Comparison of ENCODE assay signal across 8 mouse cellular contexts in genomic region chr3:97609201-97609844, GRCm38 (mm10). TPM values are rescaled to one million over a fixed set of nuclear protein-coding genes. Genes with fewer than 3 reads are reported as not detected.
DNase-seq lines count a peak whose midpoint lies in the region; ATAC-seq and TF ChIP-seq lines count a peak whose summit lies in the region.

No protein-coding gene starts in this region.

- peak; percentile 50; the same call in 1 of the 2 replicates for ATAC-seq in kidney, embryonic 15.5 days (replicated peaks; ENCODE audit: low FRiP score)

- peak overlapping the region; percentile 95 for H3K27ac ChIP-seq in left cerebral cortex, adult 2 months
- H3K27ac ChIP-seq in heart, embryonic 10.5 days: peak overlapping the region; percentile 98
- peak overlapping the region; percentile 95 for H3K27ac ChIP-seq in kidney, embryonic 15.5 days

- H3K27me3 ChIP-seq in heart, embryonic 10.5 days (ENCODE audit: insufficient read depth, poor library complexity, severe bottlenecking): no peaks in the 10 kb centered on the region
- H3K27me3 ChIP-seq in kidney, embryonic 15.5 days: no peaks in the 10 kb centered on the region

- WGBS in heart, embryonic 10.5 days: 3% methylated on average over 20 of the region's 20 CpGs
- WGBS in kidney, embryonic 15.5 days: 3% methylated on average over 20 of the region's 20 CpGs

- H3K36me3 ChIP-seq in heart, embryonic 10.5 days: no peaks in the 10 kb centered on the region
- H3K36me3 ChIP-seq in kidney, embryonic 15.5 days: no peaks in the 10 kb centered on the region

- no peaks in the 10 kb centered on the region for H3K4me1 ChIP-seq in heart, embryonic 10.5 days
- H3K4me1 ChIP-seq in kidney, embryonic 15.5 days: peaks cover 7% of the 10 kb centered on the region

- intact Hi-C loops in left cerebral cortex, adult 2 months (cut with DNase I): no loop called here
- intact Hi-C loops in left cerebral cortex, postnatal 10 days (cut with DNase I): no loop called here

- H3K4me3 ChIP-seq in left cerebral cortex, adult 2 months: peak overlapping the region; percentile 98
- peak overlapping the region; percentile 81 for H3K4me3 ChIP-seq in heart, embryonic 10.5 days
- peak overlapping the region; percentile 87 for H3K4me3 ChIP-seq in kidney, embryonic 15.5 days (replicated peaks)

- peak; percentile 34 for TF ChIP-seq CTCF in left cerebral cortex, adult 2 months (IDR thresholded peaks at IDR 0.05)

- H3K9ac ChIP-seq in kidney, embryonic 15.5 days: peak overlapping the region; percentile 84

- H3K4me2 ChIP-seq in kidney, embryonic 15.5 days: peak overlapping the region; percentile 81

- no peak for DNase-seq in left cerebral cortex, adult 2 months (ENCODE audit: extremely low spot score in 1 of 2, low spot score in 2 of 2)
- DNase-seq in left cerebral cortex, postnatal 10 days (ENCODE audit: extremely low spot score in 1 of 2, low spot score in 2 of 2): no peak
- peak; percentile 42 for DNase-seq in cerebellum, adult 9-10 months
- peak; percentile 75 for DNase-seq in heart, embryonic 10.5 days (ENCODE audit: low spot score)
- peak; percentile 42 to 56 for DNase-seq in lung, postnatal 4 days
- peak; percentile 66 to 67 for DNase-seq in spleen, postnatal 36 days (ENCODE audit: low spot score in 2 of 2)
- DNase-seq in frontal cortex, postnatal 36 days (ENCODE audit: low spot score in 2 of 2): no peak

- H3K9me3 ChIP-seq in heart, embryonic 10.5 days: no peaks in the 10 kb centered on the region
- H3K9me3 ChIP-seq in kidney, embryonic 15.5 days (replicated peaks): no peaks in the 10 kb centered on the region

RNA-seq across cellular contexts. Expression of gene Chd1l, which starts 0.7 kb away (rescaled TPM):
- 10 to 100 TPM in 1 of 2 experiments, 1 to 10 TPM in 1; 9.6 to 10.6 TPM for total RNA-seq in left cerebral cortex, adult 2 months (2021)
- 1 to 10 TPM; 8.9 to 9.1 TPM for total RNA-seq in left cerebral cortex, postnatal 10 days (2021)
- polyA plus RNA-seq in heart, embryonic 10.5 days (2016; fragmentation: Nextera tagmentation; extraction: Ambion mirVana): 21.7 and 22.8 TPM in 2 replicates
- 18.3 and 18.5 TPM in 2 replicates for polyA plus RNA-seq in kidney, embryonic 15.5 days (2015; fragmentation: Nextera tagmentation; extraction: Ambion mirVana)

RNA-seq across cellular contexts. Expression of gene Fmo5, which starts 19.3 kb away (rescaled TPM):
- total RNA-seq in left cerebral cortex, adult 2 months (2021): 1 to 10 TPM; 3.8 to 4.3 TPM
- 1 to 10 TPM; 1.4 to 1.6 TPM for total RNA-seq in left cerebral cortex, postnatal 10 days (2021)
- polyA plus RNA-seq in heart, embryonic 10.5 days (2016; fragmentation: Nextera tagmentation; extraction: Ambion mirVana): 1.9 and 3.2 TPM in 2 replicates
- polyA plus RNA-seq in kidney, embryonic 15.5 days (2015; fragmentation: Nextera tagmentation; extraction: Ambion mirVana): 2.9 and 3.8 TPM in 2 replicates

RNA-seq across cellular contexts. Expression of gene Prkab2, which starts 48.7 kb away (rescaled TPM):
- 10 to 100 TPM; 30.0 to 32.8 TPM for total RNA-seq in left cerebral cortex, adult 2 months (2021)
- total RNA-seq in left cerebral cortex, postnatal 10 days (2021): 10 to 100 TPM; 32.9 to 34.8 TPM
- polyA plus RNA-seq in heart, embryonic 10.5 days (2016; fragmentation: Nextera tagmentation; extraction: Ambion mirVana): 16.2 and 25.6 TPM in 2 replicates
- polyA plus RNA-seq in kidney, embryonic 15.5 days (2015; fragmentation: Nextera tagmentation; extraction: Ambion mirVana): 6.1 and 6.5 TPM in 2 replicates

Comparison
In these comparisons a context has a peak if more than half of its experiments do, and no peak if none do; other contexts are left out.
1. DNase-seq: peak in cerebellum, adult 9-10 months (single experiment), heart, embryonic 10.5 days (single experiment), lung, postnatal 4 days (2 of 2) and spleen, postnatal 36 days (2 of 2); none in left cerebral cortex, adult 2 months (0 of 2), left cerebral cortex, postnatal 10 days (0 of 2) and frontal cortex, postnatal 36 days (0 of 2).
2. Peak in every context shown above with its lines, with median percentiles within 50 percentile points of each other: H3K27ac ChIP-seq and H3K4me3 ChIP-seq.